Mouse (Mus musculus) CD4-positive, CD25-positive, alpha-beta regulatory T cell, adult 2 months (primary cell): ENCODE measurements at regions not wholly inside any gene's neighbourhood (a gene's known extent, or its start where the extent isn't known, plus 50 kb on each side); places are given as distances from the start of the nearest gene placed in this dataset.
A peak's percentile ranks its signal among the peaks of the same experiment; 100 is the strongest.

Source experiments
- DNase-seq: peaks from one replicate; pipeline ENCODE4 v3.0.0-alpha.2; 2012; ENCODE audit warnings: low read depth, low spot score

DNA sequence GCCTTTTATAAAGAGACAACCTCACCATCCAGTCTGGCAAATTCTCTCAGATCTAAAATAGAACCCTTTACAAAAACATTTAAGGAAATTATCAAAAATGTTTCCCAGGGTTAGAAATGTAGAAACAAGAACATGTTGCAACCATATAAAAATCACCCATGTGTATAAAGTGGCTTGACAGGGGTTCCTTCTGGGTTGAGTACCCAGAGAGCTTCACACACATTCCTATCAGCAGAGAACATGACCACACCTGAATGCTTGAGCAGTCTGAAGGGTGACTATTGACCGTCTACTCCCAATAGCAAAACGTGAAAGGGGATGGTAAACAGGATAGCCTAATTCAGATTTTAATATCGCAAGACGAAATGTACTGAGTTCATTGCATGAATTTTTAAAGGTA, 57.8 kb upstream of the Zfand5 start:
- no peak for DNase-seq

DNA sequence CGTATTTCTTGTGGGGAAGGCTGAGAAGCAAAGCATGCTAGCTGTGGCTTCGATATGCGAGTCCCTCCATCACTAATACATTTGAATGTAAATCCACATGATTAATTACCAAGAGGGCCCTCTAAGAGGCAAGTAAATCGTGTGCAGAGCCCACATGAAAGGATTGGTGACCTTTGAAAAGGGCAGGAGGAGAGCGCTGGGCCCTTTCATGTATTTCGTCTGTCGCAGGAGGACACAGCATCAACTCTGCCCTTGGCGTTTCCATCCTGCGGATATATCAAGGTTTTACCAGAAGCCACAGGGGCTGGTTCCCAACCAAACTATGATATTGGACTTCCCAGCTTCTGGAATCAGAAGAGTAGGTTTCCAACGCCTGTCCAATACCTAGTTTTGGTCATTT, 78.6 kb upstream of the Zfand5 start:
- DNase-seq = no peak

DNA sequence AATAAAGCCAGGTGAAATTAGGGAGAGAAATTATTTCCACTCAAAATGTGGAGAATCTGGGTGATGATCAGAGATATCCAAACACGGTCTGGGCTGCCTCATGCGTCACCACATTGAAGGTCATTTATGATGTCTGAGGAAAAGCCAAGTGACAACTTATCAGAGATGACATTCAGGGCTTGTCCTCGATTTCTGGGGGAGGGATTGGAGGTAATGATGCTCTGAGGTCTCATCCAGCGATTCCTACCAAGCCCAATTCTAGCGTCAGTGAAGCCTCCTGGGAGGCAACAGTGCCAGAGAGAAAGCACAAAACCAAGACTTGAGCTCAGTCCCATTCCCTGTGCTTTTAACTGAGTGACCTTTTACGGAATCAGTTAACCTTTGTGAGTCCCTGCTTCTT, 79.5 kb upstream of the Zfand5 start:
- no peak for DNase-seq

DNA sequence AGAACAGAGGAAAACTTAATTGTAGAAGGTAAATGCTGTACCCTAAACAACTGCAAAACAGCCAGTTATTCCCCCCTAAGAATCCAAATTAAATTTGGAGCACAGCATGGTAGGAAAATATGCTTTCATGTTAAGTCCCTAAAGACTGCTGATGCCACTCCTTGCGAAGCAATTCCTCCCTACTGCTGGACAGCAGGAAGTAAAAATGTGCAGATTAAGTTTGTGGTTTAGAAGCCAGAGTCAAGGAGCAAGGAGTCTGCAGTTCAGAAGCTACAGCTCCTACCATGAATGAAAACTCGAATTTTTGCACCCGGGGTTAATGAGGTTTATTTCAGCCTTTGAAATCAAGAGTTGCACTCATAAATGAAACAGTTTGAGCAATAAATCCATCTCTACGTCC, 82.9 kb upstream of the Zfand5 start:
- DNase-seq = no peak

DNA sequence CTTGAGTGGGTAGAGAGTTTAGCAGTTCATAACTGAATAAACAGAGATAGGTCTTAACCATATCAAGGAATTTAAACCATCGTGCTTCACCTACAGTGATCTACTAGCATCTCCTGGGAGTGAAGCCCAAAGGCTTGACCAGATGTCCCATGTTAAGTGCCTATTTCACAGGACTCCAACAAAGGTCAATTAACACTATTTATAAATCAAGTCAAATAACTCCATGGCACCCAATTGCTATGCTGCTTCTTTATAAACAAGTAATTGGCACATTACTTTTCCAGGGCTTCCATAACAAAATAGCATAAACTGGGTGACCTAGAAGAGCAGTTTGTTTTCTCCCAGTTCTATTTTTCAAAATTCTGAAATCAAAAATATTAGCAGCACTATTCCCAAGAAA, 85.4 kb upstream of the Zfand5 start:
- DNase-seq = no peak

DNA sequence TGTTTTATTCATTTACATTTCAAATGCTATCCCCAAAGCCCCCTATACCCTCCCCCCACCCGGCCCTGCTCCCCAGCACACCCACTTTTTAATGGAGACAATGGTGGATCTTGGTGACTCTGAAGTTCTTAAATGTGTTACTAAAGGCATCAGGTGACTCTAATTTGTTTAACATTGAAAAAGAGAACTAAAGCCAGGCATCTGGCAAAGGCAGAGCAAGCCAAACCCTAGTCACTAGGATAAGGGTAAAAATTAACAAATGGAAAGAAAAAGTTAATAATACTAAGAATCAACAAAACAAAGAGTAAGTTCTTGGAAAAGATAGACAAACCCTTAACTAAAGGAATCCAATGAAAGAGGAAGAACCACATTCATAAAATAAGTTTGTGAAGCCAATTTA, 86.1 kb upstream of the Zfand5 start:
- DNase-seq = no peak

DNA sequence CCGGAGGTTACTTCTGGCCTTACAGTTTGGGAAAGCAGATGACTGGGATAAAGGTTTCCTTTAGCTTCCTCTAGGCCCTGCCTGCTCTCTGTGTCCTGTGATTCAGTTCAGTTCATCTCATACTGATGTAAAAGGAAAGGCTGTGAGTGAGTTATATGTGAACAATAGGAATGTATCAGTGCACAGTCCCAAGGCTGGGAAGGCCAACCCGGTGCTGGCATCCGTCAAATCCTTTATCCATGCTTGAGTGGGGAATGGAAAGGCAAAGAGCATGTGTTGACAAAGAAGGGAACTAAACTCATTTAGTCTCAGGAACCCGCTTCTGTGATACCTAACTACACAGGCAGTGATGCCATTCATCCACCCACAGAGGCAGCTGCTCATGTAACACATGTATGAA, 89.0 kb upstream of the Zfand5 start:
- DNase-seq = no peak

DNA sequence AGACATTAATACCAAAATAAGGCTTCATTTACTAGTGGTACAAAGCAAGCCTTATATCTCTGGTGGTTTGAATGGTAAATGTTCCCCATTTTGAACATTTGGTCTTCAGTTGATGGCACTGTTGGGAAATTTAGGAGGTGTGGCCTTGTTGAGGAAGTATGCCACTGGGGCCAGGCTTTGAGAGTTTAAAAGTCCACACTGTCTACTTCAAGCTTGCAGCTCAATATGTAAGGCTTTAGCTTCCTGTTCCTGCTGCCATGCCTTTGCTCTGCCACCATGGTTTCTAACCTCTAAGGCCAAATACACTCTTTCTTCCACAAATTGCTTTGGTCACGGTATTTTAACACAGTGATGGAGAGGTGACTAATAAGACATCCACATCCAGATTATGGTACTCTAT, 92.2 kb upstream of the Zfand5 start:
- no peak for DNase-seq

DNA sequence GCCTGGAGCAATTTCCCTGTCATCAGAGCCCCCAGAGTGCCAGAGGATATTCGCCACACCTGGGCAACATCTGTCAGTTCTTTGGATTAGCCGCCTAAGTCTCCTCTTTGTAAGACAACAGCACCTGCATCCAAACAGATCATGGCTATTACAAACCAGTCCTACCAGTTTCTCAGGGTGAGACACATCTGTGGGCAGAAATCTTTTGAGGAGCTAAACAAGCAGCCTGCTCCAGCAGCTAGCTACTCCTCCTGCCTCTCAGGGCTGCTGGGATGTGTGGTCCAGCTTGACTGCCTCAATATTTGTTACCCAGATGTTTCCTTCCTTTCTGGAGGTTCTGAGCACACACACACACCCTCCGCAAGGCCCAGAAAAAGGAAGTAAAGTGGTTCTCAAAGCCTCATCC, 96.6 kb upstream of the Zfand5 start:
- no peak for DNase-seq

DNA sequence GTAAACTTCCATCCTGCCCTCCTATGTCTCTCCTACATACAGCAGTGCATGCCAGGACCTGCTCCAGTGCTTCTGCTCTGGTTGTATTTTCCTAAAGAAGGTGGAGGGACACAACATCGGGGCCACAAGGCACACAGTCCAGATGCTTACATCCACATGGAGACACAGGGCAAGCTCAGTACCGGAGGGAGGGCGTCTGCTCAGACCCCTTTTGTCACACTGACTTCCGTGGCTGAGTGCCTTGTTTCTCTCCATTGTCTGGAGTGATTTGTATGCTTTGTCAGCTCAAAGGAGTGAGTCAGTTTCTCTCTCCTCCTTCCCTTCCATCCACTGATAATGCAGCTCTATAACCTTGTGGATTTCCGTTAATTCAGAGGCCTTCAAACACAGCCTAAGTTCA, 97.4 kb upstream of the Zfand5 start:
- DNase-seq = peak; percentile 3

DNA sequence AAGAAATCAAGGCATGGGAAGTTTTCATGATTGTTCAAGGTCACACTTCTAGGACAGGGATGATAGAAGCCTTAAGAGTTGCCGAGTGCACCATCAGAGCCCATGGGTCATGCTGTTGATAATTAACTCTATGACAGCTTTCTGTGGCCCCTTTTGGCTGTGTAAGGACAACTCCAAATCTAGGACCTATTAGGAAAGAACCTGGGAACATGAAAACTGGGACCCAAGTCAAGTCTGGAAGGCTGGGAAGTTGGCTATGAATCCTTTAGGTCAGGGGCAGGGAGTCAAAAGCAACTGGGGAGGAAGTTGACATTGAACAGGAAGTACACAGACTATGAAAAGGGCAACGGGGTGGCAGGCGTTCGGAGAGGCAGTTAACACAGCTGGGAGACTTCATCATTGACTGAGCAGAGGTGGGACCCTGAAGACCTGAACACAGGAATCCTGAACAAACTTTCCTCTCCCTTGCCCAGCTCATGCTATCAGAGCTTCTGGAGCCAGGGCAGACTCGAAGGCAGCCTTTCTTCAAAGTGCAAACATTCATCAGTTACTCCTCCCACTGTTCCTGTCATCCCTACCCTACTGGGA, 98.1 kb upstream of the Zfand5 start:
- peak; percentile 37 for DNase-seq

DNA sequence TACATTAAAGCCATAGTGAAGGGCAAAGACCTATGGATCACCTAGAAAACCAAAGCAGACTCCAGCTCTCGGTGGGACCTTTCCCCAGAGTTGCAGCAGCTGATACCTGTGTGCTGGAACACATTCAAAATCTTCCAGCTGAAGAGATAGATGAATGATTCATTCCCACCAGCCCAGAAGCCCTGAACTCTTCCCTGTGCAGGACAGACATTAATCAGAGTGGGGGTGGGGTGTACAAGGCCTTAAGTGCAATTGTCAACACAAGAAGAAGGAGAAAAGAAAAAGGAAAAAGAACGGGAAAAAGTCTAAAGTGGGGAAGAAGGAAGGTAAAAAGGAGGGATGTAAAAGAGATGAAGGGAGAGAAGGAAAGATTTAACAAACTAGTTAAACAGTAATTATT, 100.9 kb upstream of the Zfand5 start:
- no peak for DNase-seq

DNA sequence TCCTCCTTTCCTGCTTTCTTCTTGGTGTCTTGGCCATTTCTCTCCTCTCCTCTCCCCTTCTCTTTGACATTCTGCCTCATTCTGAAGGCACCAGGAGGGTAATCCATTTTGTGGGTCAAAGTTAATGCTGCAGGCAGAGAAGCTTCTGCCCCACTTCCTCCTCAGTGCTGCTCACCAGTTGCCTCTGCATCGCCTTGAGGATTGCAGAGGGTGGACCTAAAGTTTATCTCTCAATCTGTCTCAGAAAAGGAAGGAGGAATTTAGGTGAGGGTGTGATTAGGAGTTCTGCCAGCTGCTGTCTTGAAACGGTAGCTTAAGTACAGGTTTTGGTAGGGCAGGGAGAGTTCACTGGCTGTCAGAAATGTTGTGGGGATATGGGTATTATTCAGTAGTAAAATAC, 101.3 kb upstream of the Zfand5 start:
- no peak for DNase-seq

DNA sequence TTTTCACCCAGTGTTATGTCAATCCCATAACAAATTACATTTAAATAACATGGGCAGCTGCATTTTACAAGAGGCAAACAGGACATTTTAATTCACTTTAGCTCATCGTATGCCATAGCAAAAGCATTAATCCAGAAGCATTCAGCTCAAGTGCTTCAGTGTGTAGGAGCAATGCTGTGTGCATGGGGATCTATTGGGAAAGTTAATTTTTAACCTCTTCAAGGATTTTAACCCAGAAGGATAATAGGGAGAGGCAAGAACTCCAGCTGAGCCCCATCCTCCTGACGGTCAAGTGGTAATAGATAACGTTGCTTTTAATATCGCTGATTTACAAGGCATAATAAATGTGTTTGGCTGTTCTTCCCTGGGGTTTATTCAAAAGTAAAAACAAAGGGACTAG, 105.1 kb upstream of the Zfand5 start:
- DNase-seq = no peak

DNA sequence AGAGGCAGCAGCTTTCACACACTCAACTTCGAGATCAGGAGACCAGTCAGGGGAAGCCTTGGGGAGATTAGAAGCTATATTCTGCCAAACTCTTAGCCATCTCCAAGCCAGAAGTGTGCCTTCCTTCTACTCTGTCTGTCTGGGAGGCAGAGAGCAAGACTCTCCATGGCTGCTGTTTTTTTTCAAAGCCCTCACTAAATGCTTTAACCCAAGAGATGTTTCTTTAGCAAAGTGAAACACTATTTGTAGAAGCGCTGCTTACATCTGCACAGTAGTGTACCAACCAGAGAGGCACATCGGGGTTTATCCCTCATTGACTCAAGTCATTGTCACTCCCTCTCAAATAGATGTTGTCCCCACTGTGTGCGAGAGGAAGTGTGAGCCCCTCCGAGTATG, 105.6 kb upstream of the Zfand5 start:
- no peak for DNase-seq

DNA sequence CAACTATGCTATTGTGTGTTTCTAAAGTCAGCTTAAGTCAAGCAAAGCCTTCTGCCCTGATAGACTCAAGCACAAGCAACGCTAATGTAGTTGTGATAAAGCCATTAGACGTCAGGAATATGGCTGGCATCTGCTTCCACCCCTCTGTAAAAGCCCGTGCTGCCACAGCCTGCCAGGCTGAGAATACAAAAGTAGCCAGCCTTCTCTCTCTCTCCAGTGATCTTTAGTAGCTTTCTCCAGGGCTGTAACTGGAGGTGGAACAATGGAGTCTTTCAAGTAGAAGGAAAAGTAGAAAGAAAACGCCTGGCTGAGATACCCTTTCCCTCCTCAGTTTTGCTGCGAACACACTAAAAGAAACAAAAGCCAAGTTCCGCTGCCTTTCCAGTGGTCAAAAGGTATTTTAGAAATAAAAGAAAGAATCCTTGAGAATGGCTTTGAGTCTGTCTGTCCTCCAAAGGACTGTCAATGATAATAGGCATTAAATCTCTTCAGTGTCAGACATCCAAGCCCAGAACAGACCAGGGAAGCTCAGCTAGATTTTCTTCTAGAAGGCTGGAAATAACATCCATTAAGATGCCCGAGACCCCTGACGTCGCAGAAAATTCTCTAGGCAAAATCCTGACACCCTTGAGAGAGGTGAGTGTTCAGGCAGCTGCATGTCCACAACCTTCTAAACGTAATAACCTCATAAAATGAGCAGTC, 106.2 kb upstream of the Zfand5 start:
- DNase-seq = no peak

DNA sequence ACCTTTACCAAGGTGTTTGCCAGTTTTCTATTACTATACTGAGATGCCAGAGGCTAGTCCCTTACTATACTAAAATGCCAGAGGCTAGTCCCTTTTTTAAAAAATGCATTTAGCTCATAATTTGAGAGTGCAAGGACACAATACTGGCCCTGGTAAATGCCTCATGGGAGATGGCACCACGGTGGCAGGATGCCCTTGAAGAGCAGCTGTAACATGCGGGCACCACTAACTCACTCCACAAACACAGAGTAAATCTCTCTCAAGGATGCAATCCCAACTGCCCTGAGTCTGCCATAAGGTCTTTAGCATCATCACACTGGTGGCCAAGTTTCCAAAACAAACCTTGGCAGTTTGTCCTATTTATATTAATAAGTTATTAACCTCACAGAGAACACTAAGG, 108.1 kb upstream of the Zfand5 start:
- no peak for DNase-seq

DNA sequence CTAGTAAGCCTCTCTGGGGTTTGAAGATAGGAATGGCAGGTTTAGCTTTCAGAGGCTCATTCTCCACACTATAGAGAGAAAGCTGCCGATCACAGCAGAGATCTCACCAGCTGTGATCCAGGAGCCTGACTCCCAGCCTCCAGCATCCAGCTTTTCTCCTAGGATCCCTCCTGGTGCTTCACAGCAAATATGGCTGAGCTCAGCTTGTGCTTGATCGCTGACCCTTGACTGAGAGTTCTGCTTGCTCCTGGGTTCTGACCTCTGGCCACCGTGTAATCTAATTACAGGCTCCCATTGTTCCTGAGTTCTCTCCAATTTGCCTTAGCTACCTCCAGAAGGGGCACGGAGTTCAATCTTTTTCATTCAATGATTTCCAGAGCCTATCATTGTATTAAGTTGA, 111.1 kb upstream of the Zfand5 start:
- DNase-seq = no peak

DNA sequence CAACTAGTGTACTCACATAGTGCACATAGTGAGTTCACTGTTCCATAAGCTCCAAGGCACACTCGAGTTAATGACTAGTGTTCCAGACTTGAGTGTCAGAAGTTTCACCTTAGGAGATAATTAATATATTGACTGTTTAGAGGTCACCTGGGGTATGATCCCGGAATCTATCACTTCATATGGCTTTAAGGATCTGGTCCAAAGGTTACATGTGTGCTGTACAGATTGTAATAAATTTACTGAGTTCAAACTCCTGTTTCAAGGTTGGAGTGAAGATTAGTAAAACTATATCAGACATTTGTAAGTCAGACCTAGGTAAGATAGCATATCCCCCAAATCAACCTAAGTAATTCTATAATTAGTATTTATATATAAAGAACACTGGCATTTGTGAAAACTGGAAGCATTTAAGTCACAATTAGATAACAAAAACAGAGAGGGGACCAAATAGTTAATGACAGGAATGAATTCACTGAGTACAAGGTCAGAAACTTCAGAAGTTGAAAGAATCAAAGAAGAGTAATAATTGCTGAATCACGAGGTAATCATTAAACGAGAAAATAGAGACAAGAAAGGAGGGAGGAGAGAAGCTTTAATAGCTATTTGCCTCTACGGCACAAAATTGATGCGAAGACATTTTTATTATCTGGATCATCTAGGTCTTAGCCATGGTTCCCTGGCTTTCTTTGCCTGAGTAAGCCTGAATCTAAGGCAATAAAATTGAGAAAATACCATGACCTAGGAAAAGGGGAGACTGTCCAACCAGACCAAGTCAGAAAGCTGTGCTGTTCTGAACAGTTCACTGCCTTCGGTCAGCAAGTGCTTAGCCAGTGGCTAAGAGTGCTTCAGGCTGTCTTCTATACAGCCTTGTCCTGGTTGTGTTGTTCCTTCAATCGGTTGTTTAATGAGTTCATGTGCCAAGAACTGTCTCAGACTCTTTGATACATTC, 112.6 kb upstream of the Zfand5 start:
- no peak for DNase-seq

DNA sequence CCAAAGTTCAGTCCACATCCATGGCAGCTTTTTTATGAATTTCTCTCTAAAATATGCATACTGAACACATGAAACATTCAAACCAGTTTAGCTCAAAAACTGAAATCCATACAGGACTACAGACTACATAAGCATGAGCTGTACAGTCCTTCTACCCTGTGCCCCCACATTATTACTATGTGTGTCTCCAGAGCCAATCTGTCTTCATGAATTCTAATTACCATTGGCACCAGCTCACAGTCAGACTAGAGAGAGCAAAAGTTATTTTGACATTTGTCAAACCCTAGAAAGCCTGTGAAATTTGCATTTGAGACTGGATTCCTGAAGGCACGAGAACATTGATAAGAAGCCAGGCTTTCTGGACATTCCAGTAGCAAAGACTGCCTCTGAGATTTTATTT, 117.9 kb upstream of the Zfand5 start:
- DNase-seq = no peak

DNA sequence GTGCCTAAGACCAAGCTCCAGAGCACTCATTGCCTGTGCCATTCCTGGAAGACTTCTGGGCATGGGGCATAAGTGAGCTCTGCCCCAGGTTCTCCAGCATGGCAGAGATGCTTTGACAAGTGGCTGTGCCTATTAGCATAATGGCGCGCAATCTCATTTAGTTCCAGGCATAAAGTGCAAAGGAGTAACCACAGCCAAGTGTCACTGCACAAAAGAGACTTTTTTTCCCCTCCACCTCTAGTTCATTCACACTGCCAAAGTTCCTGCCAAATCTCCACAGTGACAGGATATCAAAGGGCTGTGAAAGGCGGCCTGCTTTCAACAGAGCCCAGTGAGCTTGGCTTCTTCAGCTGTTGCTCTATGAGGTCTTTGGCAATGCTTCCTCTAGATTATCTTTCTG, 120.1 kb upstream of the Zfand5 start:
- DNase-seq = no peak

DNA sequence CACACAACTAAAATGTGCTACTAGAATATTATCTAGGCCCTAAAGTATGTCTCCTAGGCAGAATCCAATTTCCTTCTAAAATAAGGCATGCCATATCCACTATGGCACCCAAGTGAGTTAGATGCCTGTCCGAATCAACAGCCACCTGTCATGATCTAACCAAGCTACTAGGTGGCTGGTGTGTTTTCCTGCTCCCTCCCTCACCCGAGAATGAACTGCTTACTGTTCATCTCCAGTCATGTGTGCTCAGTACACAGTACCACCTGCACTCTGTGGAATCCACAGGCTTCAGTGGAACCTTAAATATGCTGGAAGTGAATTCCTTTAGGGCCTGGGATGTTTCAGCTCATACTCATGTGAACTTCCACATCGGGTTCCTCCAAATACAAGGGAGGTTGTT, 121.2 kb upstream of the Zfand5 start:
- DNase-seq = no peak

DNA sequence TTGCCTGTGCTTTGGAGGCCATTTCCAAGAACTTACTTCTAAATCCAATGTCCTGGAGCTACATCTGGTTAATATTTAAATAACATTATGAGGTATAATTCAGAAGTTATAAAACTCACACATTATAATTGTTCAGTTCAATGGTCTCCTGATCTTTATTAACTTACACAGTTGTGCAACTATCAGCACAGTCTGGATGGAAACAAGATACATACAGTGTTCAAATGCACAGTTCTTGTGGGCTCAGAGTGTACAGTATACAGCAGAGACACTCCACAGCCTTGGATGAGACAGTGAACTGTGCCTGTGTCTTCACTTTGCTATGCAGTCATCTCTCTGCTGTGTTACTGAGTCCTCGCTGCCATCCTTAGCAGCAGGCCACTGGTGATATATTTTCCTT, 121.8 kb upstream of the Zfand5 start:
- DNase-seq = no peak
